Mouse (Mus musculus) neural tube, embryonic 13.5 days (tissue): ENCODE results near the gene Borcs6. TPM values are rescaled to one million over a fixed set of nuclear protein-coding genes. Genes with fewer than 3 reads are reported as not detected.

Experiments
- ATAC-seq: fragments of 200-750 bp; cut with Nextera tagmentation; 2 replicates; pipeline ENCODE4 v1.8.0; 2017; ENCODE audit warnings: low read depth, mild to moderate bottlenecking, moderate TSS enrichment, moderate library complexity
- H3K27ac ChIP-seq: fragments of 300-500 bp; sonication (generic); replicated peaks from 2 replicates; pipeline ENCODE4 v1.5.1; 2015; ENCODE audit warnings: moderate library complexity, mild to moderate bottlenecking, inconsistent platforms
- H3K27me3 ChIP-seq: fragments of 300-500 bp; sonication (generic); 2 replicates; pipeline ENCODE4 v1.6.1; 2015; ENCODE audit warnings: mild to moderate bottlenecking, inconsistent platforms
- H3K36me3 ChIP-seq: fragments of 300-500 bp; sonication (generic); 2 replicates; pipeline ENCODE4 v1.6.1; 2015; ENCODE audit warnings: mild to moderate bottlenecking, inconsistent platforms
- H3K4me1 ChIP-seq: fragments of 300-500 bp; sonication (generic); replicated peaks from 2 replicates; pipeline ENCODE4 v1.6.1; 2015; ENCODE audit warnings: inconsistent platforms
- H3K4me2 ChIP-seq: fragments of 300-500 bp; sonication (generic); 2 replicates; pipeline ENCODE4 v1.6.1; 2015; ENCODE audit warnings: inconsistent platforms, mild to moderate bottlenecking, moderate library complexity
- H3K4me3 ChIP-seq: fragments of 300-500 bp; sonication (generic); 2 replicates; pipeline ENCODE4 v1.5.1; 2015; ENCODE audit warnings: mild to moderate bottlenecking, inconsistent platforms
- H3K9ac ChIP-seq: fragments of 300-500 bp; sonication (generic); 2 replicates; pipeline ENCODE4 v1.6.1; 2015; ENCODE audit warnings: moderate library complexity, mild to moderate bottlenecking, inconsistent platforms
- H3K9me3 ChIP-seq: fragments of 300-500 bp; sonication (generic); 2 replicates; pipeline ENCODE4 v1.6.1; 2016; ENCODE audit warnings: inconsistent platforms
- WGBS: fragments of 180-500 bp; shearing (Covaris S2); methylation state at CpG from one replicate; pipeline ENCODE4 v1.1.7; 2015; 5-methylcytosine and 5-hydroxymethylcytosine counted together
- polyA plus RNA-seq: library from polyadenylated mRNA; unstranded; fragments of >200 nt; fragmentation: Nextera tagmentation; extraction: Ambion mirVana; gene quantifications from 2 replicates; pipeline ENCODE4 v1.2.1, GENCODE M21; 2015

Gene Borcs6
- polyA plus RNA-seq, 1 experiment from 2014 or later, result 16.8 TPM

- ATAC-seq, result no peak
- WGBS, result 58% methylated on average over 9 of the region's 9 CpGs
- peaks cover 4% of the 10 kb centered on the region; the same call in 1 of the 2 replicates for H3K27me3 ChIP-seq
- H3K4me1 ChIP-seq, result peaks cover 38% of the 10 kb centered on the region
- peak overlapping the region; percentile 91 for H3K4me2 ChIP-seq
- no peaks in the 10 kb centered on the region for H3K9me3 ChIP-seq
- H3K36me3 ChIP-seq, result no peaks in the 10 kb centered on the region
- H3K27ac ChIP-seq, result no peak overlapping the region
- H3K4me3 ChIP-seq, result peak overlapping the region; percentile 74
- H3K9ac ChIP-seq, result peak overlapping the region; percentile 77
Measured at GRCm38 (mm10) chr11:69064259-69065133, 5.0 kb downstream of the Borcs6 start.

GRCm38 (mm10) chr11:69065394-69065925 lies 5.9 kb downstream of the Borcs6 start:
- Histone ChIP-seq H3K27me3 (peaks cover 4% of the 10 kb centered on the region; the same call in 1 of the 2 replicates), H3K36me3 (no peaks in the 10 kb centered on the region), H3K4me1 (peaks cover 43% of the 10 kb centered on the region), H3K9me3 (no peaks in the 10 kb centered on the region), H3K4me3 (0 out of 2 replicates have a peak overlapping the region, but pooled peaks have one; percentile 40), H3K27ac (no peak overlapping the region), H3K4me2 (peak overlapping the region; percentile 79), H3K9ac (0 out of 2 replicates have a peak overlapping the region, but pooled peaks have one; percentile 74)
- whole genome bisulfite sequencing, result 66% methylated on average over 3 of the region's 3 CpGs
- ATAC-seq, result no peak

- H3K4me2 ChIP-seq, result peak overlapping the region; percentile 79
- 1% methylated on average over 26 of the region's 29 CpGs for WGBS
- no peak for ATAC-seq
- peaks cover 4% of the 10 kb centered on the region; the same call in 1 of the 2 replicates for H3K27me3 ChIP-seq
- no peak overlapping the region for H3K27ac ChIP-seq
- peak overlapping the region; percentile 40 for H3K4me3 ChIP-seq
- peak overlapping the region; percentile 74 for H3K9ac ChIP-seq
- H3K4me1 ChIP-seq, result peaks cover 39% of the 10 kb centered on the region
- H3K36me3 ChIP-seq, result no peaks in the 10 kb centered on the region
- no peaks in the 10 kb centered on the region for H3K9me3 ChIP-seq
Measured at GRCm38 (mm10) chr11:69066163-69066861, 6.8 kb downstream of the Borcs6 start.

GRCm38 (mm10) chr11:69066956-69067355 lies 7.4 kb downstream of the Borcs6 start:
- Histone ChIP-seq H3K27me3 (peaks cover 4% of the 10 kb centered on the region; the same call in 1 of the 2 replicates), H3K9ac (peak overlapping the region; percentile 74), H3K9me3 (no peaks in the 10 kb centered on the region), H3K4me3 (peak overlapping the region; percentile 40), H3K4me2 (peak overlapping the region; percentile 79), H3K27ac (no peak overlapping the region), H3K4me1 (peaks cover 39% of the 10 kb centered on the region), H3K36me3 (no peaks in the 10 kb centered on the region)
- no peak for ATAC-seq
- WGBS, result 10% methylated on average over 8 of the region's 8 CpGs

- 65% methylated on average over 6 of the region's 6 CpGs for WGBS
- no peak overlapping the region for H3K4me2 ChIP-seq
- no peak for ATAC-seq
- H3K27me3 ChIP-seq, result peaks cover 4% of the 10 kb centered on the region; the same call in 1 of the 2 replicates
- no peaks in the 10 kb centered on the region for H3K36me3 ChIP-seq
- H3K4me1 ChIP-seq, result peaks cover 45% of the 10 kb centered on the region
- H3K9ac ChIP-seq, result peak overlapping the region; percentile 34; the same call in 1 of the 2 replicates
- no peak overlapping the region for H3K4me3 ChIP-seq
- no peak overlapping the region for H3K27ac ChIP-seq
- no peaks in the 10 kb centered on the region for H3K9me3 ChIP-seq
Measured at GRCm38 (mm10) chr11:69067601-69068000, 8.1 kb downstream of the Borcs6 start.

GRCm38 (mm10) chr11:69070093-69070492 lies 10.6 kb downstream of the Borcs6 start:
- Histone ChIP-seq H3K9ac (peak overlapping the region; percentile 83), H3K27ac (peak overlapping the region; percentile 91), H3K4me3 (peak overlapping the region; percentile 61), H3K4me1 (peaks cover 52% of the 10 kb centered on the region), H3K27me3 (peaks cover 4% of the 10 kb centered on the region; the same call in 1 of the 2 replicates), H3K36me3 (no peaks in the 10 kb centered on the region), H3K4me2 (peak overlapping the region; percentile 72), H3K9me3 (no peaks in the 10 kb centered on the region)
- WGBS, result 1% methylated on average over 13 of the region's 13 CpGs
- ATAC-seq, result no peak

GRCm38 (mm10) chr11:69070590-69071222 lies 11.2 kb downstream of the Borcs6 start, which contains the start of gene Tmem107:
Gene Tmem107 (plus strand): TSS chr11:69070806.
- H3K4me3 ChIP-seq, result peak within 1 kb of the TSS; percentile 61
- peak within 1 kb of the TSS; percentile 72 for H3K4me2 ChIP-seq
- under 1% methylated on average over 47 of the region's 47 CpGs for WGBS
- H3K27ac ChIP-seq, result peak within 1 kb of the TSS; percentile 91
- peaks cover 52% of the 10 kb centered on the region for H3K4me1 ChIP-seq
- H3K9ac ChIP-seq, result peak within 1 kb of the TSS; percentile 83
- no peaks in the 10 kb centered on the region for H3K36me3 ChIP-seq
- 0 out of 2 replicates have a peak, but pooled peaks cover 1% of the 10 kb centered on the region for H3K27me3 ChIP-seq
- peak; percentile 82 for ATAC-seq
- H3K9me3 ChIP-seq, result no peaks in the 10 kb centered on the region

- Histone ChIP-seq H3K9me3 (no peaks in the 10 kb centered on the region), H3K4me3 (peak overlapping the region; percentile 61), H3K4me1 (peaks cover 49% of the 10 kb centered on the region), H3K27me3 (no peaks in the 10 kb centered on the region), H3K36me3 (no peaks in the 10 kb centered on the region), H3K4me2 (peak overlapping the region; percentile 72), H3K9ac (peak overlapping the region; percentile 83), H3K27ac (peak overlapping the region; percentile 91)
- ATAC-seq, result no peak
- WGBS, result 23% methylated on average over 9 of the region's 9 CpGs
Measured at GRCm38 (mm10) chr11:69071262-69071661, 11.7 kb downstream of the Borcs6 start.

- no peak for ATAC-seq
- Histone ChIP-seq H3K9me3 (no peaks in the 10 kb centered on the region), H3K4me3 (peak overlapping the region; percentile 34), H3K4me2 (peak overlapping the region; percentile 72), H3K36me3 (no peaks in the 10 kb centered on the region), H3K27me3 (no peaks in the 10 kb centered on the region), H3K9ac (peak overlapping the region; percentile 74), H3K27ac (peak overlapping the region; percentile 91), H3K4me1 (peaks cover 44% of the 10 kb centered on the region)
- 85% methylated on average over 11 of the region's 11 CpGs for WGBS
Measured at GRCm38 (mm10) chr11:69072234-69072633, 12.7 kb downstream of the Borcs6 start.

- Histone ChIP-seq H3K4me3 (peak overlapping the region; percentile 34), H3K36me3 (no peaks in the 10 kb centered on the region), H3K27ac (peak overlapping the region; percentile 91), H3K4me2 (peak overlapping the region; percentile 72), H3K27me3 (no peaks in the 10 kb centered on the region), H3K9me3 (no peaks in the 10 kb centered on the region), H3K9ac (peak overlapping the region; percentile 74), H3K4me1 (peaks cover 44% of the 10 kb centered on the region)
- ATAC-seq, result peak; percentile 24; the same call in 1 of the 2 replicates
- WGBS, result 9% methylated on average over 9 of the region's 9 CpGs
Measured at GRCm38 (mm10) chr11:69072666-69073064, 13.1 kb downstream of the Borcs6 start.
